Mouse (Mus musculus): ENCODE data around the gene Safb.
"Not testable (repeated sequence)": the region's sequence is repeated elsewhere in the genome, so short reads cannot be mapped to it uniquely, and the experiment has no call there.

Gene Safb

DNA sequence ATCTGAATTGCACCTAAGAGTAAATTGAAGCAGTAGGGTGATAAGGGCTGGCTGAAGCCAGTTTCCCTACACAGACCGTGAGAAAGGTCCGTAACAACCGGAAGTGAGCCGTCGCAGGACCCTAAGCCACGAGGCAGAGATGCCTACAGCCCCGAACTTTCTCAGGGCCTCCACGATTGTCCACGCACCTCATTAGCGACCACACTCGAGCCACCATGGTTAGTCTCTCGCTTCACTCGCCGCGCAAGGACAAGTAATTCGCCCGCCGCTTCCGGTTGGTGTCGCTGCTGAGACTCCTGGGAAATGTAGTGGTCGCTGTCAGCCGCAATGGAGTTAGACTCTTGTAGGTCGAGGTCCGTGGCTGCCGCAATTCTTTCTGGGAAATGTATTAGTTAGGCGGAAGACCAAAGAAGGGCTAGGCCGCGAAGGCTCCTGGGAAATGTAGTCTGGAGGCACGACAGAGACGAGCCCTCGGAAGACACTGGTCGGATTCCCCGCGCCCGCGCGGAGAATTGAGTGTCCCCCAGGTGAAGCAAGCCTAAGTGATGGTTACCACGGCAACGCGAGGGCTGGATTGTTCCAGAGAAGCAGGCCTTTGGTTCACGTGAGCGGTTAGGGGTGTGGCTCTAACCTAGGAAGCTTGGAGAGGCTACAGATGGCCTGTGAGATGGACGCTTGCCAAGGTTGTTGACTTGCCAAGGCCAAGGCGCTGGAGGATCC, 25.0 kb downstream of the Safb start, which contains the start of gene 2410015M20Rik:
TSS of gene 2410015M20Rik (minus strand) at position 320 of the 720 bp plus-strand sequence.
- DNase-seq (ENCODE audit: low read depth, low spot score): peak; percentile 95

DNA sequence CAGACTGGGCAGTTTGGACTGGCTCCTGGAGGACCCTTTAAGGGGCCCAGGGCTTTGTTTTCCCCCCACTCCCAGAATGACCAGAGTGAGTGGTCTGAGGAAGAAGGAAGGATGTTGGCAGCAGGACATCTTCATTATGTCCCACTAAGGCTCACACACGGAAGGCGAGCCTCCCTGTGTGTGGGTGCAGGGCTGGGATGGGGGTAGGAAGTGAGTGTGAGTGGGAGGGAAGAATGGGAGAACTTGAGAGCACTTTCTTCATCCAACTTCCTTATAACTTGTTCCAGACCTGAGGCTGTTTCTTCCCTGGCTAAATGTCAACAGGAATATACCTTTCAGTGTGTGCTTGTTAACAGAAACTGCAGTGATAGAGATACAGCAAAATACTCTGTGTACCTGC, 26.7 kb downstream of the Safb start:
- DNase-seq (ENCODE audit: low read depth, low spot score): no peak

GRCm38 (mm10) chr17:56611861-56612564, 27.4 kb downstream of the Safb start:
- peak; percentile 57 for DNase-seq (ENCODE audit: low read depth, low spot score)

GRCm38 (mm10) chr17:56612565-56612939, 27.9 kb downstream of the Safb start:
- DNase-seq (ENCODE audit: low read depth, low spot score): not testable (repeated sequence)

- peak; percentile 94 for DNase-seq (ENCODE audit: low read depth, low spot score)
These were observed 28.7 kb downstream of the Safb start, which contains the start of gene Rpl36 for GRCm38 (mm10) chr17:56613236-56613844. Rpl36 (plus strand) TSS chr17:56613416.

DNA sequence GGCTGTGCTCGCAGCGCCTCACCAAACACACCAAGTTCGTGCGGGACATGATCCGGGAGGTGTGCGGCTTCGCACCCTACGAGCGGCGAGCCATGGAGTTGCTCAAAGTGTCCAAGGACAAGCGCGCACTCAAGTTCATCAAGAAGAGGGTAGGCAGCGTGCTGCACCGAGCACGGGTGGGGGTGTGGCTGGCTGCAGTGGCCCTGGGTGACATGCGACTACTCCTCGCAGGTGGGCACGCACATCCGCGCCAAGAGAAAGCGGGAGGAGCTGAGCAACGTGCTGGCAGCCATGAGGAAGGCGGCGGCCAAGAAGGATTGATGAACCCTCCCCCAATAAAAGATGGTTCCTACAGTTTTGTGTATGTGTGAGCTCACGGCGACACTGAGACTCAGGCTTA, 29.3 kb downstream of the Safb start:
- not testable (repeated sequence) for DNase-seq (ENCODE audit: low read depth, low spot score)

GRCm38 (mm10) chr17:56614391-56615135, 29.9 kb downstream of the Safb start:
- no peak for DNase-seq (ENCODE audit: low read depth, low spot score)

DNA sequence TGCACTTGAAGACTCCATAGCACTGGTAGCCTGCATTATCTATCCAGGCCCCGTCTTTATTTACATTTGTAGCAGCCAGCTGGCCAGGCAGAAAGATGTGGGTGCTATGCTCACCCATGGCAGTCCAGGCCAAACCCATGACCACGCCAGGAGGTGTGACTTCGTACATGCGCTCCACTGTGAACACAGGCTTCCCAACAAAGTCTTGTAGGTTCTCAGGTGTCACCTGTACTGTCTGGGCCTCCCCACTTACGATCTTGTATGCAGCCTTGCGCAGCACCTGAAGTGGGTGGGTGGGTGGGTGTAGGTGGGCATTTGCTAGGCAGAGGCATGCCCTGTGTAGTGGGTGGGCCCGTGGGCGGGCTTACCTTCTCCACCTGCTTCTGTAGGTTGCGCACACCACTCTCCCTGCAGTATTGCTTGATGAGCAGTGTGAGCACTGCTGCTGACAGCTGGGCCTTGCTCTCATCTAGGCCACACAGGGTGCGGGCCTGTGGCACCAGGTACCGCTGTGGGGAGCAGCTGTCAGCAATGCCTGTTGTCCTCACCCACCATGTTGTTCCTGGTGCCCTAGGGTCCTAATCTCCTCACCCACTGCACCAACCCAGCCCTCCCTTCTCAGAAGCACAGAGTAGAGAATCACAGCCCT, 30.6 kb downstream of the Safb start:
- no peak for DNase-seq (ENCODE audit: low read depth, low spot score)

DNA sequence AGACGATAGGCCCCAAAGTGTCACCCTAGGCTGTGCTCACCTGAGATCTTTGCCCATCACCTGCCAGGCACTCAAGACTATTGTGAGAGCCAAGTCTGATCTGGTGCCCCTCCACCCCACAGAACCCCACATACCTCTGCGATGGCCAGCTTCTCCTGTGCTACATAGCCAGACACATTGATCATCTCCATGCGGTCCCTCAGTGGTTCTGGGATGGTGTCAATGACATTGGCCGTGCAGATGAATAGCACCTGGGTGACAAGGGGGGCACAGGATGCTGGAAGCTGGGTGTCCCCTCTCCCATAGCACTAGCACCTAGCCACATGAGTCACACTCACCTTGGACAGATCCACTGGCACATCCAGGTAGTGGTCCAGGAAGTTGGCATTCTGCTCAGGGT, 31.2 kb downstream of the Safb start:
- DNase-seq (ENCODE audit: low read depth, low spot score): no peak

GRCm38 (mm10) chr17:56616725-56617124, 32.1 kb downstream of the Safb start:
- DNase-seq (ENCODE audit: low read depth, low spot score): no peak

- DNase-seq (ENCODE audit: low read depth, low spot score): no peak
These were observed 33.0 kb downstream of the Safb start for GRCm38 (mm10) chr17:56617628-56618027.

DNA sequence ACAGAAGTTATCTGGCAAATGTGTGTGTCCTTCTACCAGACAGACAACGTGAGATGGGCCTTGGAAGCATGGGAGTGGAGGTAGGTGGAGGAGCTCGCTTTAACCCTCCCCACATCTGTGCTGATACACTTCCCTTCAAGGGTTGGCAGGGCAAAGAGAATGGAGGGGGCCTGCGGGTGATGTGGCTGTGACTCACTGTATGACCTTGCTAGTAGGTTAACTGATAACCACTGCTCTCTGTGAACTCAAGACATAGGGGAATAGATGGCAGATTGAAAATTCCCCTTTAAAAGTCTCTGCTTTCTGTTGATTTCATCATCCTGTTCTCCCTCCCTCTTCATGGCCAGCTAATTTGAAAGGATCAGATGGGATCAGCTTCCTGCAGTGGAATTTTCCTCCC, 40.9 kb downstream of the Safb start:
- DNase-seq (ENCODE audit: low read depth, low spot score): no peak

GRCm38 (mm10) chr17:56626260-56626659, 41.6 kb downstream of the Safb start:
- DNase-seq (ENCODE audit: low read depth, low spot score): no peak

DNA sequence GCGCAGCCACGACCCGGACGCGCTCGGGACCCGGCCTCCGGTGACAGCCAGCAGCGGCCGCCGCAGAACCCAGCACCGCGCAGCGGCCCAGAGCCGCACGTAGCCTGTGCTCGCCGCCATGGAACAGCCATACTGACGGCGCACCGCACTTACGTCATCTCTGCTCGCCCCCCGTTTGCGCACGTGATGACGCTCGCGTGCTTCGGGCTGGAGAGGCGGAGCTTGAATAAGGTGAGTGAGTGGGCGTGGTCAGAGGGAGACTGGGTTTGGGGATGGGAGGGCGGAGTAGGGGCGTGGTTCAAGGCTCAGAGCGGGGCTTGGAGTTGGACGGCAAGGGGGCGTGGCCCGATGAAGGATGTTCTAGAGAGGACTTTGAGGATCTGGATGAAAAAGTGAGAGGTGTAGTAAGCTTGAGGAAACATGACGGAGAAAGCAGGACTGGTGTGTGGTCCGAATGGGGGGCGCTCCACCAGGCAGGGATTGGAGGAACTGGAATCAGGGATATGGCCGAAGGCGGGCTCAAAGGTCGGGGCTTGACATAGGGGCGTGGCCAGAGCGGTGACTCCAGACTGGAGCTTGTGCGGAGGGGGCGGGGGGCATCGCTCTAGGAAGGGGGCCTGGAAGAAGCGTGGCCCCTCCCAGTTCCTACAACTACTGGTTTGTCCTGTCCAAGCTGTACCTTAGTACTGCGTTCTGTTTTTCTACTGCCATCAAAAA, 42.3 kb downstream of the Safb start, which contains the start of gene Lonp1:
TSS of gene Lonp1 (minus strand) at position 134 of the 717 bp plus-strand sequence.
- DNase-seq (ENCODE audit: low read depth, low spot score): peak; percentile 99

DNA sequence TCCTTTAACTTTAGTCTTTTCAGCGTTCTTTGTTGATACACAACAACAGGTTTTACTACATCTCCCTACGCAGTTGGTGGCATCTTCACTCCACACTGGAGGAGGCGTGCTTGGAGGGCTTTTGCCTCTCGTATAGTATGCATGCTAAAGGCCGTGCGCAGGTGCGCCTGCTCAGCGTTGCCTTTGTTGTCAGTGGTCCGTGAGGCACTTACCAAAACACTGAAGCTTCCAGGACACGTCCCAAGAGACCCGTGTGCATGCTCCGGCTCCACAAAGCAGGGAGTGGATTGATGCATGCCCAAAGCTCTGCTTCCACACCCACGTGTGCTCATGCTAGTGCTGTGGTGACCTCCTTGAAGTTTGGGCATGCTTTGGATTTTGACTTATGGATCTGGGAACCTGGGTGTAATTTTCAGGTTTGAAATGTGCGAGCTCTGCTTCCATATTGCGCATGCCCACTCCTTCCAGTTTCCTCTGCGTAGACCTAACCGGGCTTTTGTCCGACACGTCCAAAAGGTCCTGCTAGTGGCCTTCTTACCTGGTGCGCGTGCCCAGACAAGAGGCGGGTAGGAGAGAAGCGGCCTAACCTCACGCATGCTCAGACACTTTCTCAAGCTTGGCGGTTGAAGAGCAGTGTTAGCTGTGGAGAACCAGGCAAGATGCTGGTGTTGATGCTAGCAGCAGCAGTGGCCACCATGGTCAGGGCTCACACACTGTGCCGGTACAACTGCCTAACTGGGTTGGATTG, 43.1 kb downstream of the Safb start, which contains the start of gene Catsperd:
TSS of gene Catsperd (plus strand) at position 614 of the 748 bp plus-strand sequence.
- peak; percentile 65 for DNase-seq (ENCODE audit: low read depth, low spot score)

GRCm38 (mm10) chr17:56629800-56630781, 45.5 kb downstream of the Safb start:
- DNase-seq (ENCODE audit: low read depth, low spot score): not testable (repeated sequence)

GRCm38 (mm10) chr17:56631807-56632206, 47.2 kb downstream of the Safb start:
- DNase-seq (ENCODE audit: low read depth, low spot score): no peak

DNA sequence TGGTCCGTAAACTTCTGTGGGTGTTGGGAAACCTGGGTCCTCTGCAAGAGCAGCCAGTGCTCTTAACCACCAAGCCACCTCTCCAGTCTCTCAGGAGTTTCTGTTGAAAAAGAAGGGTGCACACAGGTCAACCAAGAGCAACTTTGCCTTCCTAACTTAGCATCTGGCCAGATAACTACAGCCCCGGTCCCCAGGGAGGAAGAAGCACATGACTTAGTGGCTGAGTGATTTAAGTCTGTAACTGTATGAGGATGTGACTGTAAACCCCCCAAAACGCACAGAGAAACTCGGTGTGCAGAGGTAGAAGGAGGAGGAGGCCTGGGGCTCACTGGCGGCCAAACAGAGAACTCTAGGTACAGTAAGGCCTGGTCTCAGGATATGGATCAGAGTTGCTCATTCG, 49.4 kb downstream of the Safb start:
- DNase-seq (ENCODE audit: low read depth, low spot score): no peak

- no peak for DNase-seq (ENCODE audit: low read depth, low spot score)
These were observed 58.6 kb downstream of the Safb start for GRCm38 (mm10) chr17:56643237-56643636.

Measured in mesoderm, embryonic 11.5 days (tissue).